15 mouse cellular contexts compared by ENCODE assay signal in genomic region chr8:26465346-26465745, GRCm38 (mm10).
"Had no signal": no experiment of that assay in that cellular context is flagged by ENCODE, and none has a peak within 500 bp of the region (broad histone marks: within the 10 kb centered on the region; RNA-seq: fewer than 3 reads in every experiment).

No protein-coding gene starts in this region.

- DNase-seq: right cerebral cortex, adult 18-20 months; right cerebral cortex, postnatal 14 days; right cerebral cortex, postnatal 25 days; right cerebral cortex, postnatal 4 days; spleen, adult 18-20 months; thymus, adult 18-20 months; thymus, adult 2 months; thymus, postnatal 14 days; thymus, postnatal 25 days; thymus, postnatal 36 days; thymus, postnatal 4 days had no signal

- H3K27me3 ChIP-seq: neural tube, embryonic 13.5 days; neural tube, embryonic 15.5 days had no signal

- H3K36me3 ChIP-seq: neural tube, embryonic 13.5 days; neural tube, embryonic 15.5 days; stomach, embryonic 15.5 days had no signal

- H3K9me3 ChIP-seq: neural tube, embryonic 13.5 days; neural tube, embryonic 15.5 days; stomach, embryonic 15.5 days had no signal

- H3K4me3 ChIP-seq: neural tube, embryonic 13.5 days; neural tube, embryonic 15.5 days; stomach, embryonic 15.5 days had no signal

- H3K27ac ChIP-seq: neural tube, embryonic 13.5 days; neural tube, embryonic 15.5 days; stomach, embryonic 15.5 days; stomach, postnatal 0 days had no signal
